In genomic region chr8:24216655-24217054, GRCm38 (mm10) we compare ENCODE assay signal across 27 mouse cellular contexts.
DNase-seq lines count a peak whose midpoint lies in the region; ATAC-seq and TF ChIP-seq lines count a peak whose summit lies in the region.
"Had no signal": no experiment of that assay in that cellular context is flagged by ENCODE, and none has a peak within 500 bp of the region (broad histone marks: within the 10 kb centered on the region; RNA-seq: fewer than 3 reads in every experiment).

No protein-coding gene starts in this region.

- H3K36me3 ChIP-seq in heart, embryonic 13.5 days = no peaks in the 10 kb centered on the region
- H3K36me3 ChIP-seq in lung, embryonic 14.5 days (ENCODE audit: insufficient read depth) = no peaks in the 10 kb centered on the region
- no peaks in the 10 kb centered on the region for H3K36me3 ChIP-seq in forebrain, embryonic 14.5 days (ENCODE audit: control insufficient read depth, insufficient read depth, low read length)
- H3K36me3 ChIP-seq: embryonic facial prominence, embryonic 12.5 days; G1E; hindbrain, embryonic 15.5 days; intestine, embryonic 15.5 days had no signal

- no peaks in the 10 kb centered on the region for H3K27me3 ChIP-seq in heart, embryonic 13.5 days (replicated peaks)
- no peaks in the 10 kb centered on the region for H3K27me3 ChIP-seq in lung, embryonic 14.5 days (ENCODE audit: insufficient read depth, low read length)
- H3K27me3 ChIP-seq in forebrain, embryonic 14.5 days (replicated peaks; ENCODE audit: control insufficient read depth, insufficient read depth, low read length) = no peaks in the 10 kb centered on the region
- H3K27me3 ChIP-seq: embryonic facial prominence, embryonic 12.5 days; hindbrain, embryonic 15.5 days; intestine, embryonic 15.5 days had no signal

- no peak for ATAC-seq in heart, embryonic 13.5 days (ENCODE audit: extremely low read depth, insufficient number of reproducible peaks, low FRiP score, low TSS enrichment)
- ATAC-seq in lung, embryonic 14.5 days (ENCODE audit: insufficient read depth) = no peak
- ATAC-seq in forebrain, embryonic 14.5 days = no peak
- ATAC-seq: activated CD4-positive, CD25-positive, alpha-beta regulatory T cell, adult 4 months; forebrain, postnatal 0 days; intestine, embryonic 15.5 days; midbrain, embryonic 16.5 days had no signal

- H3K9ac ChIP-seq in heart, embryonic 13.5 days = no peak overlapping the region
- H3K9ac ChIP-seq in lung, embryonic 14.5 days = no peak overlapping the region
- H3K9ac ChIP-seq in forebrain, embryonic 14.5 days (ENCODE audit: low read length) = no peak overlapping the region
- H3K9ac ChIP-seq: embryonic facial prominence, embryonic 12.5 days; forebrain, postnatal 0 days; hindbrain, embryonic 15.5 days; intestine, embryonic 15.5 days had no signal

- H3K4me2 ChIP-seq in heart, embryonic 13.5 days = no peak overlapping the region
- no peak overlapping the region for H3K4me2 ChIP-seq in lung, embryonic 14.5 days
- no peak overlapping the region for H3K4me2 ChIP-seq in forebrain, embryonic 14.5 days (ENCODE audit: low read length)
- H3K4me2 ChIP-seq: embryonic facial prominence, embryonic 12.5 days; hindbrain, embryonic 15.5 days; intestine, embryonic 15.5 days; liver, embryonic 11.5 days had no signal

- TF ChIP-seq POLR2A in olfactory bulb, adult 2 months (IDR thresholded peaks at IDR 0.05; ENCODE audit: insufficient read depth, low read depth, low read length) = no peak

- peak overlapping the region; percentile 61 for H3K27ac ChIP-seq in heart, embryonic 13.5 days (replicated peaks)
- H3K27ac ChIP-seq in lung, embryonic 14.5 days (ENCODE audit: low read depth) = no peak overlapping the region
- peak overlapping the region; percentile 88 for H3K27ac ChIP-seq in olfactory bulb, adult 2 months (ENCODE audit: insufficient read depth, low read depth, low read length)
- no peak overlapping the region for H3K27ac ChIP-seq in forebrain, embryonic 14.5 days (ENCODE audit: low read depth, low read length)
- H3K27ac ChIP-seq: embryonic facial prominence, embryonic 12.5 days; intestine, embryonic 15.5 days had no signal

- no peak overlapping the region for H3K4me3 ChIP-seq in heart, embryonic 13.5 days
- H3K4me3 ChIP-seq in lung, embryonic 14.5 days (ENCODE audit: low read depth, low read length) = no peak overlapping the region
- no peak overlapping the region for H3K4me3 ChIP-seq in olfactory bulb, adult 2 months (ENCODE audit: insufficient read depth, low read depth, low read length)
- H3K4me3 ChIP-seq in forebrain, embryonic 14.5 days (ENCODE audit: low read depth, low read length) = no peak overlapping the region
- H3K4me3 ChIP-seq: embryonic facial prominence, embryonic 12.5 days; erythroblast, embryonic 14.5 days; heart, adult 2 months; hindbrain, embryonic 15.5 days; intestine, embryonic 15.5 days had no signal

- intact Hi-C loops in heart, postnatal 10 days (cut with DNase I) = no loop called here

- no peak for TF ChIP-seq CTCF in lung, embryonic 14.5 days (IDR thresholded peaks at IDR 0.05; ENCODE audit: low read depth)
- no peak for TF ChIP-seq CTCF in olfactory bulb, adult 2 months (IDR thresholded peaks at IDR 0.05; ENCODE audit: insufficient read depth, low read depth, low read length)

- no peak for DNase-seq in heart, postnatal 10 days
- DNase-seq in lung, embryonic 14.5 days = peak; percentile 9
- no peak for DNase-seq in lung, adult 18-20 months
- peak; percentile 16 to 40 for DNase-seq in frontal cortex, postnatal 10 days (ENCODE audit: low spot score in 2 of 2)
- DNase-seq in cerebellum, adult 11 months = no peak
- no peak for DNase-seq in forebrain, embryonic 14.5 days (ENCODE audit: low spot score)
- DNase-seq: adrenal gland, postnatal 25 days; cerebellum, adult 18-20 months; forebrain, postnatal 0 days; gastrocnemius, postnatal 25 days; heart, adult 2 months; heart, postnatal 4 days; kidney, adult 9 months; kidney, postnatal 25 days; lung, adult 2 months; lung, postnatal 36 days; thymus, adult 18-20 months had no signal

- 86% methylated on average over 6 of the region's 6 CpGs for WGBS in heart, embryonic 13.5 days
- 74% methylated on average over 6 of the region's 6 CpGs for WGBS in lung, embryonic 14.5 days
- 46% methylated on average over 6 of the region's 6 CpGs for WGBS in olfactory bulb, adult 2 months
- WGBS in forebrain, embryonic 14.5 days = 92% methylated on average over 6 of the region's 6 CpGs

- H3K4me1 ChIP-seq in heart, embryonic 13.5 days = peaks cover 23% of the 10 kb centered on the region
- H3K4me1 ChIP-seq in lung, embryonic 14.5 days (ENCODE audit: insufficient read depth) = no peaks in the 10 kb centered on the region
- peaks cover 23% of the 10 kb centered on the region for H3K4me1 ChIP-seq in olfactory bulb, adult 2 months (ENCODE audit: control insufficient read depth, insufficient read depth, low read length)
- H3K4me1 ChIP-seq in forebrain, embryonic 14.5 days (ENCODE audit: control insufficient read depth, insufficient read depth, low read length) = no peaks in the 10 kb centered on the region
- H3K4me1 ChIP-seq: embryonic facial prominence, embryonic 12.5 days; intestine, embryonic 15.5 days had no signal

- H3K9me3 ChIP-seq in heart, embryonic 13.5 days = no peaks in the 10 kb centered on the region
- H3K9me3 ChIP-seq in lung, embryonic 14.5 days (ENCODE audit: low read depth, low read length) = no peaks in the 10 kb centered on the region
- H3K9me3 ChIP-seq in forebrain, embryonic 14.5 days (replicated peaks; ENCODE audit: control insufficient read depth, low read length) = no peaks in the 10 kb centered on the region
- H3K9me3 ChIP-seq: embryonic facial prominence, embryonic 12.5 days; hindbrain, embryonic 15.5 days; intestine, embryonic 15.5 days had no signal

Comparison
In these comparisons a context has a peak if more than half of its experiments do, and no peak if none do; other contexts are left out.
1. DNase-seq: peak in lung, embryonic 14.5 days (single experiment) and frontal cortex, postnatal 10 days (2 of 2); none in heart, postnatal 10 days (0 of 2), lung, adult 18-20 months (0 of 2), cerebellum, adult 11 months (single experiment) and forebrain, embryonic 14.5 days (single experiment).
2. H3K27ac ChIP-seq: peak in heart, embryonic 13.5 days (single experiment) and olfactory bulb, adult 2 months (single experiment); none in lung, embryonic 14.5 days (single experiment) and forebrain, embryonic 14.5 days (single experiment).